Mouse (Mus musculus): ENCODE measurements around the gene Eps15. TPM values are rescaled to one million over a fixed set of nuclear protein-coding genes. Genes with fewer than 3 reads are reported as not detected.

The Eps15 gene
- total RNA-seq (2023): 100 to 1,000 TPM; 122 to 129 TPM

DNA sequence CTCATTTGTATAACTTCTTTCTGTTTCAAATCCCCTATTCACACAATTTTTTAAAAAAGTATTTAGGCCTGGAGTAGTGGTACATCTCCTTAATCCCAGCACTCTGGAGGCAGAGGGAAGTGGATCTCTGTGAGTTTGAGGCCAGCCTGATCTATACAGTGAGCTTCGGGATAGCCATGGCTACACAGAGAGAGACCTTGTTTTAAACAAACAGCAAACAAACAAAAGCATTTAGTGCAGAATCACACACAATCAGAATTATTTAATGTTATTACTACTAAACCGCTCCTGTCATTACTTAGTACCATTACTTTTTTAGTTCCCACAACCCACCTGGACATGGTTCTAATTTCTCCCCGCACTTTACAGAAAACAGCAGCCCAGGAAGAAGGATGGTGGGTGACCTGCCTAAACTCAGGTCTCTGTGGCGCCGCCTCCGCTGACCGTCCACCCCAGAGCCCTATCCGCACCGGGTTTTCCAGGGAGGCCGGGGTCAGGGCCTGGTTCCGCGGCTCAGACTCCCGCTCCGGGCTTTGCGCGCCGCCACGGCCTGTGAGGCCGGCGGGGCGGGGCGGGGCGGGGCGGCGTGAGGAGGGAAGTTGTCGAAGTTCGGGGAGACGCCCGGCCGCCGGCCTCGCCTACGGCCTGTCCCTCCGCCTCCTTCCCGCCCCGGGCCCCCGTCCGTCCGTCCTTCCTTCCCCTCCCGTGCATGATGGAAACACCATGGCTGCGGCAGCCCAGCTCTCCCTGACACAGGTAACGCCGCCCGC is at the start of gene Eps15:
Gene Eps15 (plus strand): TSS at position 580 of the 770 bp plus-strand sequence.

DNA sequence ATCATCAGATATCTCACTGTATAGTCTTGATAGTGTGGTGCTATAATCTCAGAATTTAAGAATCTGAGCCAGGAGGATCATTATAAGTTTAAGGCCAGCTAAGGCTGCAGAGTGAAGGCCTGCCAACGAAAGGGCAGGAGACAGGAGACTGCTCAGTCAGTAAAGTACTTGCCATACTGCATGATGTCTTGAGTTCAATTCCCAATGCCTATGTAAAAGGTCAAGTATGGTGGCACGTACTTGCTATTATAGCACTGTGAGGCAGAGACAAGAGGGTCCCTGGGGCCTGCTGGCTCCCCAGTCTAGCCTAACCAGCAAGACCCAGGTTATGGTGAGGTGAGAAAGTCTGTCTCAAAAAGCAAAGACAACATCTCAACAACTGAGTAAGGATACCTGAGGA is 45.9 kb upstream of the Eps15 start, which contains the start of gene Calr4:
Gene Calr4 (plus strand): TSS at position 301 of the 400 bp plus-strand sequence.

DNA sequence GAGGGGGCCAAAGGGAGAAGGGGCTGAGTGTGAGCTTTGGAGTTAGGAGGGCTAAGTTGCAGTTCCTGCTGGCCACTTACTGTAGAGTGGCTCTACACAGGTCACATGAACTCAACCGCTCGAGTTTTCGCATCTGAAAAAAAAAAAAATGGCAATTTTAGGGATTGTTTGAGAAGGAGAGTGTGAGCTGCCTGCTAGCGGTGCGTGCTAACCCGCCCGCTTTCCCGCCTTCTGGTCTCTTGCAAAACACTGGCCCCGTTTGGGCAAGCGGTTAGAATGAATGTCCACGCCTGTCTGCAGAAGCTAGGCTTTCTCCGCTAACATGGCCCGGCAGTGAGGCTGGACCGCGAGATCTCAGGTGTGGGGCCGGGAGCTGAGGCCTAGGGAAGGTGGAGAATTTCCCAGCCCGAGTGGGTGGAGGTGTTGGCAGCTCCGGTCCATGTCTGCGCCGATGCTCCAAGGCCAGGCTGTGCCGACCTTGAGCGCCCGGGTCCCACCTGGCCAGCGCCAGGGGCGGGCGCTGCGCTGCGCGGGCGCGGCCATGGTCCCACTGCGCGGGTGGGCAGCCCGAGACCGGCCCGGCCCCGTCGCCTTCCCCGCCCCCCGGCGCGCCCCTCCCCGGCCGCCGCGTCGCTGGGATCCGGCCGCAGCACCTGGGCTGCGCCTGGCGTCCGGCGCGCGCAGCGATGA is 126.6 kb downstream of the Eps15 start, which contains the start of gene Ttc39a:
Gene Ttc39a (plus strand): TSS at position 138 of the 690 bp plus-strand sequence.

Other genes with a start within 250 kb of the Eps15 start
- 100 to 1,000 TPM; 130 to 150 TPM for gene Osbpl9, start 78.0 kb upstream of the Eps15 start, total RNA-seq (2023)
- gene Calr4, start 45.8 kb upstream of the Eps15 start, total RNA-seq (2023): not detected
- under 1 TPM in 1 of 2 experiments, not detected in 1; 0.91 TPM for gene Ttc39a, start 126.4 kb downstream of the Eps15 start, total RNA-seq (2023)
- 10 to 100 TPM; 21.8 to 23.3 TPM for gene Rnf11, start 204.5 kb downstream of the Eps15 start, total RNA-seq (2023)

Measured in monocyte, adult 59 days (primary cell).